ENCODE assay signal across 10 mouse cellular contexts in the genomic region with DNA sequence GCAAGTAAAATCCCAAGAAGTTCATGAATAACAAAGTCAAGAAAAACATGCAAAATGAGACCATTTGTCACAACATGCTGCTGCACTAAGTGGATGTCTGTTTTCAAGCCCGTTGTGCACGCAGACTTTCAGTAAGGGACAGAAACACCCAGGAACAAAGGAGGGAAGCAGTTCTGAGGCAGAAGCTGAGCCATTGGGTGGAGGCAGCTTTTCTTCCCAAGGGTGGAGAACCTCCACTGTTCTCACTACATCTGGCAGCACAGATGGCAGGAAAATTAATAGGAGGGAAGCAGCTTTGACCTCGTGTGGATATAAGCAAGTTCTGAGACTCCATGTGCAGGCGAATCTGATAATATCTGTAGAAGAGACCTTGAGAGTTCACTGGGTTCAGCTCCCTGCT.
DNase-seq lines count a peak whose midpoint lies in the region; ATAC-seq and TF ChIP-seq lines count a peak whose summit lies in the region.
"Had no signal": no experiment of that assay in that cellular context is flagged by ENCODE, and none has a peak within 500 bp of the region (broad histone marks: within the 10 kb centered on the region; RNA-seq: fewer than 3 reads in every experiment).

No protein-coding gene starts in this region.

- H3K4me2 ChIP-seq in midbrain, embryonic 16.5 days (ENCODE audit: low read length), result no peak overlapping the region
- no peak overlapping the region for H3K4me2 ChIP-seq in embryonic facial prominence, embryonic 14.5 days (ENCODE audit: low read depth, low read length)
- H3K4me2 ChIP-seq in hindbrain, embryonic 13.5 days, result no peak overlapping the region
- H3K4me2 ChIP-seq: limb, embryonic 13.5 days had no signal

- WGBS in midbrain, embryonic 10.5 days, result 65% methylated on average over 4 of the region's 4 CpGs
- 29% methylated on average over 4 of the region's 4 CpGs for WGBS in midbrain, embryonic 16.5 days
- WGBS in embryonic facial prominence, embryonic 14.5 days, result 26% methylated on average over 4 of the region's 4 CpGs
- 32% methylated on average over 4 of the region's 4 CpGs for WGBS in hindbrain, embryonic 13.5 days
- WGBS in lung, adult 2 months, result 25% methylated on average over 4 of the region's 4 CpGs

- no peaks in the 10 kb centered on the region for H3K4me1 ChIP-seq in midbrain, embryonic 10.5 days
- no peaks in the 10 kb centered on the region; the same call in 1 of the 2 replicates for H3K4me1 ChIP-seq in midbrain, embryonic 16.5 days (ENCODE audit: control insufficient read depth, insufficient read depth, low read length)
- H3K4me1 ChIP-seq in embryonic facial prominence, embryonic 14.5 days (ENCODE audit: control insufficient read depth, insufficient read depth, low read length), result no peaks in the 10 kb centered on the region
- H3K4me1 ChIP-seq in hindbrain, embryonic 13.5 days (replicated peaks), result peaks cover 6% of the 10 kb centered on the region; the same call in 1 of the 2 replicates
- H3K4me1 ChIP-seq in lung, adult 2 months (ENCODE audit: control insufficient read depth, insufficient read depth, low read length), result no peaks in the 10 kb centered on the region; the same call in 1 of the 2 replicates

- no peaks in the 10 kb centered on the region for H3K36me3 ChIP-seq in midbrain, embryonic 10.5 days
- H3K36me3 ChIP-seq in midbrain, embryonic 16.5 days (ENCODE audit: control insufficient read depth, insufficient read depth, low read length), result no peaks in the 10 kb centered on the region
- no peaks in the 10 kb centered on the region for H3K36me3 ChIP-seq in embryonic facial prominence, embryonic 14.5 days (ENCODE audit: control insufficient read depth, insufficient read depth, low read length)
- no peaks in the 10 kb centered on the region for H3K36me3 ChIP-seq in hindbrain, embryonic 13.5 days
- H3K36me3 ChIP-seq: limb, embryonic 13.5 days had no signal

- no peak for TF ChIP-seq POLR2A in lung, adult 2 months (IDR thresholded peaks at IDR 0.05; ENCODE audit: borderline replicate concordance, extremely low read depth, low read depth, low read length)

- H3K9me3 ChIP-seq in midbrain, embryonic 10.5 days (replicated peaks), result no peaks in the 10 kb centered on the region
- no peaks in the 10 kb centered on the region for H3K9me3 ChIP-seq in midbrain, embryonic 16.5 days (replicated peaks; ENCODE audit: control insufficient read depth, low read length, poor library complexity, severe bottlenecking)
- no peaks in the 10 kb centered on the region for H3K9me3 ChIP-seq in embryonic facial prominence, embryonic 14.5 days (ENCODE audit: control insufficient read depth, low read length)
- no peaks in the 10 kb centered on the region for H3K9me3 ChIP-seq in hindbrain, embryonic 13.5 days
- H3K9me3 ChIP-seq: limb, embryonic 13.5 days had no signal

- H3K27me3 ChIP-seq in midbrain, embryonic 10.5 days (ENCODE audit: low read depth, poor library complexity, severe bottlenecking), result no peaks in the 10 kb centered on the region
- H3K27me3 ChIP-seq in midbrain, embryonic 16.5 days (ENCODE audit: control insufficient read depth, insufficient read depth, low read depth, low read length), result no peaks in the 10 kb centered on the region
- H3K27me3 ChIP-seq in embryonic facial prominence, embryonic 14.5 days (replicated peaks; ENCODE audit: control insufficient read depth, insufficient read depth, low read length), result no peaks in the 10 kb centered on the region
- H3K27me3 ChIP-seq in hindbrain, embryonic 13.5 days, result no peaks in the 10 kb centered on the region
- H3K27me3 ChIP-seq: limb, embryonic 13.5 days had no signal

- no peak for TF ChIP-seq CTCF in lung, adult 2 months (IDR thresholded peaks at IDR 0.05; ENCODE audit: insufficient read depth, low read length)

- H3K27ac ChIP-seq in midbrain, embryonic 10.5 days (replicated peaks), result peak overlapping the region; percentile 33; the same call in 1 of the 2 replicates
- no peak overlapping the region for H3K27ac ChIP-seq in midbrain, embryonic 16.5 days (ENCODE audit: low read length)
- no peak overlapping the region for H3K27ac ChIP-seq in embryonic facial prominence, embryonic 14.5 days (replicated peaks; ENCODE audit: low read depth, low read length)
- peak overlapping the region; percentile 27 for H3K27ac ChIP-seq in hindbrain, embryonic 13.5 days
- H3K27ac ChIP-seq: limb, embryonic 13.5 days; macrophage had no signal

- no peak overlapping the region for H3K9ac ChIP-seq in midbrain, embryonic 16.5 days (ENCODE audit: low read depth, low read length)
- H3K9ac ChIP-seq in embryonic facial prominence, embryonic 14.5 days (ENCODE audit: low read depth, low read length), result no peak overlapping the region
- no peak overlapping the region for H3K9ac ChIP-seq in hindbrain, embryonic 13.5 days
- H3K9ac ChIP-seq: limb, embryonic 13.5 days had no signal

- H3K4me3 ChIP-seq in midbrain, embryonic 10.5 days, result no peak overlapping the region
- no peak overlapping the region for H3K4me3 ChIP-seq in midbrain, embryonic 16.5 days (ENCODE audit: low read depth, low read length)
- no peak overlapping the region for H3K4me3 ChIP-seq in embryonic facial prominence, embryonic 14.5 days (ENCODE audit: low read depth, low read length)
- H3K4me3 ChIP-seq in hindbrain, embryonic 13.5 days, result no peak overlapping the region
- no peak overlapping the region for H3K4me3 ChIP-seq in lung, adult 2 months (replicated peaks; ENCODE audit: extremely low read depth, low read depth, low read length)
- H3K4me3 ChIP-seq: limb, embryonic 13.5 days had no signal

- no peak for DNase-seq in midbrain, embryonic 10.5 days (ENCODE audit: low spot score)
- DNase-seq in embryonic facial prominence, embryonic 14.5 days (ENCODE audit: low spot score), result peak; percentile 23
- DNase-seq in retina, embryonic 14.5 days (ENCODE audit: low spot score), result peak; percentile 46
- DNase-seq in lung, adult 2 months, result no peak
- no peak for DNase-seq in liver
- DNase-seq: gastrocnemius, postnatal 14 days had no signal

- no peak for ATAC-seq in midbrain, embryonic 16.5 days
- peak; percentile 55; the same call in 1 of the 2 replicates for ATAC-seq in embryonic facial prominence, embryonic 14.5 days (ENCODE audit: low read depth)
- no peak for ATAC-seq in hindbrain, embryonic 13.5 days (ENCODE audit: low FRiP score)

Comparison
In these comparisons a context has a peak if more than half of its experiments do, and no peak if none do; other contexts are left out.
1. H3K27ac ChIP-seq: peak in midbrain, embryonic 10.5 days (single experiment) and hindbrain, embryonic 13.5 days (single experiment); none in midbrain, embryonic 16.5 days (single experiment) and embryonic facial prominence, embryonic 14.5 days (single experiment).
2. DNase-seq: peak in embryonic facial prominence, embryonic 14.5 days (single experiment) and retina, embryonic 14.5 days (single experiment); none in midbrain, embryonic 10.5 days (single experiment), lung, adult 2 months (single experiment) and liver (single experiment).